Mouse (Mus musculus) common myeloid progenitor, adult 5-6 weeks (primary cell): ENCODE measurements at regions not wholly inside any gene's neighbourhood (a gene's known extent, or its start where the extent isn't known, plus 50 kb on each side); places are given as distances from the start of the nearest gene placed in this dataset.
A peak's percentile ranks its signal among the peaks of the same experiment; 100 is the strongest.

Experiments used
- ATAC-seq: replicated peaks from 2 replicates; pipeline ENCODE4 v1.8.0; 2016; ENCODE audit warnings: low read depth, mild to moderate bottlenecking, moderate TSS enrichment, inconsistent platforms; ENCODE audit not compliant: poor library complexity, severe bottlenecking

GRCm38 (mm10) chr9:88273304-88273703 lies 53.7 kb upstream of the Nt5e start:
- peak; percentile 98 for ATAC-seq

DNA sequence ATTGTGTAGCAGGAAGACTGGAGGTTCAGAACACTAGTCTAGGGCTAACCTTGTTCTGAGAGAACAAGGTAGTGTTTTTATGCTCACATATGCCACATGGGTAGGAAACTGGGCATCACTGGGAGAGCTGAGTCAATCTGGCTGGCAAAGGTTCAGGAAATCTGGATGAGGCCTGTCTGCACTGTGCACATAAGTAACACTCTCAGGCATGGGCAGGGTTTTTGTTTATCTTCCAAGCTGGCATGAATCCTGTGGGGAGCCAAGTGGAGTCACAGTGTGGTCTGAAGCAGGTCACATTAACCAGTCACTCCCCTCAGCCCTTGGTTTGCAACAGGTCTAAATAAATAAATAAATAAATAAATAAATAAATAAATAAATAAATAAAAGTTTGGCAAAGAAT lies 53.0 kb upstream of the Nt5e start:
- no peak for ATAC-seq

GRCm38 (mm10) chr9:88274681-88275336 lies 52.2 kb upstream of the Nt5e start:
- ATAC-seq, result no peak

DNA sequence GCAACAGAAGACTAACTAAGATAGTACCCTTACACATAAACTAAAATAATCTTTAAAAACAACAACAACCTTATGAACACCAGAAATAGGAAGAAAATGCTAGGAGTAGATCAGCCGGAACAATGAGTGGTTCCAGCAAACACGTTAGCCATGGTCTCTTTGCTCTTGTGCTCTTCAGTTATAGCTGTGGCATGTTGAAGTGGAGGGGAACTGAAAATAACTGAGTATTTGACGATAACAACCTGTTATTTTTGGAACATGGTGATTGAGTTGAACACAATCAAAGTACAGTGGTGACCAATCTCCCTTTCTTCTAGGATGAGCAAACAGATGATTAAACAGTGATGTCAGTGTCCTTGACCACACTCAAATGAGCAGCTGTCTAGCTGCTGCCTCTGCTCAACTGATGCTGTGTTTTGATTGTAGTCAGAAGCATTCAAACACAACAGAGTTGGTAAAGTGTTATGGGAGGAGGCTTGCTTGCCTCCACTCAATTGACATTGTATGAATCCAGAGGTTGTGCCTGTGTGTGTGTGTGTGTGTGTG lies 50.9 kb upstream of the Nt5e start:
- ATAC-seq, result no peak

GRCm38 (mm10) chr9:88277031-88277430 lies 50.0 kb upstream of the Nt5e start:
- ATAC-seq, result no peak
